Mouse (Mus musculus) frontal cortex, adult (tissue): ENCODE results near the gene Med29.

Experiments
- ATAC-seq: cut with Nextera tagmentation; 2 replicates; pipeline ENCODE4 v1.9.2; 2017; ENCODE audit warnings: mild to moderate bottlenecking, moderate library complexity, mixed read lengths; ENCODE audit not compliant: low TSS enrichment

The Med29 gene

GRCm38 (mm10) chr7:28354596-28354995 lies 37.9 kb downstream of the Med29 start:
- ATAC-seq, result no peak

GRCm38 (mm10) chr7:28354113-28354581 lies 38.4 kb downstream of the Med29 start:
- ATAC-seq, result no peak

DNA sequence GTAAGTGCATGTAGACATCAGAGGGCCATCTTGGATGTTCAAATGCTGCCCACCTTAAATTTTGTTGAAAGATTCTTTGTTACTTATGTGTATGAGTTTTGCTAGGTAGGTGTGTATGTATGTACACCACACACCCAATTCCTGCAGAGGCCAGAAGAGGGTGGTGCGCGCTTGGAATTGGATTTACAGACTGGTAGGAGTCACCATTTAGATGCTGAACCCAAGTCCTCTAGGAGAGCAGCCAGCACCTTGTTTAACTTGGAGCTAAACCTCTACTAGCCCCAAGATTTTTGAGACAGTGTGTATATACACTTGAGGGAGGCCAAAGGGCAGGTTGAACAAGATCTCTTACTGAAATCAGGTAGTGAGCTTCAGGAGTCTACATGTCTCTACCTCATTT lies 39.2 kb downstream of the Med29 start:
- ATAC-seq, result no peak

GRCm38 (mm10) chr7:28351676-28352191 lies 40.8 kb downstream of the Med29 start:
- no peak for ATAC-seq

GRCm38 (mm10) chr7:28350155-28350883 lies 42.2 kb downstream of the Med29 start, which contains the start of gene Rps16:
Gene Rps16, plus strand, starts transcription at chr7:28350652.
- ATAC-seq, result peak; percentile 93

- ATAC-seq, result no peak
Observed at GRCm38 (mm10) chr7:28348601-28349000, 43.9 kb downstream of the Med29 start.

- no peak for ATAC-seq
Observed at GRCm38 (mm10) chr7:28347746-28348145, 44.8 kb downstream of the Med29 start.

- no peak; the same call in 1 of the 2 replicates for ATAC-seq
Observed at GRCm38 (mm10) chr7:28344637-28345036, 47.9 kb downstream of the Med29 start.

- ATAC-seq, result no peak
Observed at GRCm38 (mm10) chr7:28341381-28341780, 51.1 kb downstream of the Med29 start.

DNA sequence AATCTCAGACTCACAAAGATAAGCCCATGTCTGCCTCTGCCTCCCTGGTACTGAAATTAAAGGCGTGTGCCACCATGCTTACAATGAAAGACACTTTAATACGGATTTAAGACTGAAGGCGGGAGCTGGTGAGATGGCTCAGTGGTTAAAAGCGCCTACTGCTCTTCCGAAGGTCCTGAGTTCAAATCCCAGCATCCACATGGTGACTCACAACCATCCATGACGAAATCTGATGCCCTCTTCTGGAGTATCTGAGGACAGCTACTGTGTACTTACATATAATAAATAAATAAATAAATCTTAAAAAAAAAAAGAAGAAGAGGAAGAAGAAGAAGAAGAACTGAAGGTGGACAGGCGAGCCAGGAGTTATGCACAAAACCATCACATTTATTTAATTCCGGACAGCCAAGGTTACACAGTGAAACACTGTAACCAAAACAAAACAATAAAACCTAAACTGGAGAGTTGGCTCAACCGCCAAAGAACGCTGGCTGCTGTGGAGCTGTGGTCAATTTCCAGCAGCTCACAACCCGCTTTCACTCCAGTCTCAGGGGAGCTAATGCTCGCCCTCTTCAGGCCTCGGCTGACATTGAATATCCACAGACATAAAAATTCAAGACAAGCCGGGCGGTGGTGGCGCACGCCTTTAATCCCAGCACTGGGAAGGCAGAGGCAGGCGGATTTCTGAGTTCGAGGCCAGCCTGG lies 53.1 kb downstream of the Med29 start:
- no peak for ATAC-seq

DNA sequence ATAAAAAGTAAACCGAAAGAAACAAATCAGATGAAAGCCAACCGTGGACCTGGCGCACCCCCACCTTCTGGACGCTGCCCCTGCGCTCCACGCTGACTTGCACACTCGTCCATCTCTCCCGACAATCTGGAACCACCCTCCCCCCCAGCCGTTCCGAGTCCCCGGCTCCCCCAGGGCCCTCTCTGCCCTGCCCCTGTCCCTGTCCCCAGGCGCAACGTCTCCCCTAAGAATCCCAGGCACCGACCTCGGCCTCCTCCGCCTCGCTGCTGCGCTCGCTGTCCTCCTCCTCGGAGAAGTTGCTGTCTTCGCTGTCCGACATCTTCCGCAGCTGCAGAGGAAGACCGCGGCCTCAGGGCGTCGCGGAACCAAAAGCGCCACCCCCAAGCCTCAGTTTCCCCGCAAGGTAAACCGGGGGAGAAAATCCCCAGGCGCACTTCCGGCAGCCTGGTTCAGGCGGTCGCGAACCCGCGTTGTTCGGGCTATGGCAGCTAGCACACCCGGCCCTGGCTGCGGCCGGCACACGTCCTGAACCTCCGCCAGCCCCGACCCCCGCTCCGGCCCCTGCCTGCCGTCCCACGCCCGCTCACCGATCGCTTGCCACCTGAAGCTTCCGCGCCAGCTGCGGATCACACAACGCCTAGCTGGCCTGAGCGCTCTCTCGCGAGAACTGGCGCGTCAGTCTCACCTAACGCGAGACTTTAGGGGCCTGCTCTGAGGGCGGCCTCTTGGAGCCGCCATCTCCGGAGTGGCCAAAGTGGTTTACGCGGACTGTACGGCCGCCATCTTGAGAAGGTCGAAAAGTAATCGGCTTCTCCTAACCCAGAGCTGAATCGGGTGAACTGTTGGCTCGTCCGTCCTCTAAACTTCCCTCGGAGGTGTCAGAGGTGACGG lies 54.2 kb downstream of the Med29 start, which contains the start of gene Supt5:
Gene Supt5, minus strand, starts transcription at position 639 of the 891 bp plus-strand sequence.
- peak; percentile 99 for ATAC-seq
